Mouse (Mus musculus) midbrain, postnatal 0 days (tissue): Measurements from ENCODE around the gene Acaca. TPM values are rescaled to one million over a fixed set of nuclear protein-coding genes. Genes with fewer than 3 reads are reported as not detected.

Experiments used
- ATAC-seq: fragments of 200-750 bp; cut with Nextera tagmentation; 2 replicates; pipeline ENCODE4 v1.8.0; 2017; ENCODE audit warnings: moderate number of reproducible peaks, mild to moderate bottlenecking, moderate TSS enrichment, moderate library complexity; ENCODE audit not compliant: low FRiP score
- DNase-seq: peaks from one replicate; pipeline ENCODE4 v3.0.0-alpha.2; 2015; ENCODE audit warnings: low spot score
- H3K27ac ChIP-seq: fragments of 300-500 bp; sonication (generic); 2 replicates; pipeline ENCODE4 v1.5.1; 2014; ENCODE audit warnings: low read depth, mild to moderate bottlenecking, low read length, mixed read lengths
- H3K27me3 ChIP-seq: fragments of 300-500 bp; sonication (generic); 2 replicates; pipeline ENCODE4 v1.6.1; 2014; ENCODE audit warnings: low read length, control low read depth, mixed read lengths; ENCODE audit not compliant: insufficient read depth
- H3K36me3 ChIP-seq: fragments of 300-500 bp; sonication (generic); 2 replicates; pipeline ENCODE4 v1.6.1; 2014; ENCODE audit warnings: low read length, control low read depth, mixed read lengths; ENCODE audit not compliant: insufficient read depth
- H3K4me1 ChIP-seq: fragments of 300-500 bp; sonication (generic); 2 replicates; pipeline ENCODE4 v1.6.1; 2014; ENCODE audit warnings: mild to moderate bottlenecking, control low read depth, antibody characterized with exemption, low read length, mixed read lengths; ENCODE audit not compliant: insufficient read depth
- H3K4me2 ChIP-seq: fragments of 300-500 bp; sonication (generic); 2 replicates; pipeline ENCODE4 v1.6.1; 2014; ENCODE audit warnings: low read depth, mild to moderate bottlenecking, low read length, mixed read lengths; ENCODE audit not compliant: poor library complexity, severe bottlenecking
- H3K4me3 ChIP-seq: fragments of 300-500 bp; sonication (generic); 2 replicates; pipeline ENCODE4 v1.5.1; 2014; ENCODE audit warnings: low read depth, mild to moderate bottlenecking, low read length, moderate library complexity
- H3K9ac ChIP-seq: fragments of 300-500 bp; sonication (generic); replicated peaks from 2 replicates; pipeline ENCODE4 v1.6.1; 2014; ENCODE audit warnings: mild to moderate bottlenecking, low read length, moderate library complexity, mixed read lengths; ENCODE audit not compliant: poor library complexity, severe bottlenecking
- H3K9me3 ChIP-seq: fragments of 300-500 bp; sonication (generic); 2 replicates; pipeline ENCODE4 v1.6.1; 2016; ENCODE audit warnings: low read length, control low read depth
- CTCF ChIP-seq: IDR thresholded peaks from 2 replicates; pipeline ENCODE4 v1.5.1; 2016; ENCODE audit warnings: antibody characterized with exemption, mild to moderate bottlenecking
- WGBS: fragments of 180-500 bp; shearing (Covaris S2); extraction: QIAGEN DNeasy Blood & Tissue Kit; methylation state at CpG from one replicate; pipeline ENCODE4 v1.1.7; 2014; 5-methylcytosine and 5-hydroxymethylcytosine counted together
- polyA plus RNA-seq: library from polyadenylated mRNA; unstranded; fragments of >200 nt; fragmentation: Nextera tagmentation; extraction: Ambion mirVana; gene quantifications from 2 replicates; pipeline ENCODE4 v1.2.1, GENCODE M21; 2015
- total RNA-seq: library from RNA; depleted of rRNA; stranded (reverse); fragments of >200 nt; gene quantifications from 2 replicates; pipeline ENCODE4 v1.2.3, GENCODE M21; 2014

Gene Acaca
- total and polyA plus RNA-seq, 2 experiments from 2014 or later: 19.3 to 123 TPM

- no peak overlapping the region for H3K27ac ChIP-seq
- no peak overlapping the region for H3K4me3 ChIP-seq
- TF ChIP-seq CTCF: peak; percentile 67
- H3K36me3 ChIP-seq: peaks cover 14% of the 10 kb centered on the region; the same call in 1 of the 2 replicates
- ATAC-seq: no peak
- H3K9me3 ChIP-seq: no peaks in the 10 kb centered on the region
- H3K27me3 ChIP-seq: no peaks in the 10 kb centered on the region
- H3K9ac ChIP-seq: no peak overlapping the region
- no peaks in the 10 kb centered on the region for H3K4me1 ChIP-seq
- no peak for DNase-seq
- H3K4me2 ChIP-seq: no peak overlapping the region
Measured at GRCm38 (mm10) chr11:84268068-84268467, 138.6 kb downstream of the Acaca start.

DNA sequence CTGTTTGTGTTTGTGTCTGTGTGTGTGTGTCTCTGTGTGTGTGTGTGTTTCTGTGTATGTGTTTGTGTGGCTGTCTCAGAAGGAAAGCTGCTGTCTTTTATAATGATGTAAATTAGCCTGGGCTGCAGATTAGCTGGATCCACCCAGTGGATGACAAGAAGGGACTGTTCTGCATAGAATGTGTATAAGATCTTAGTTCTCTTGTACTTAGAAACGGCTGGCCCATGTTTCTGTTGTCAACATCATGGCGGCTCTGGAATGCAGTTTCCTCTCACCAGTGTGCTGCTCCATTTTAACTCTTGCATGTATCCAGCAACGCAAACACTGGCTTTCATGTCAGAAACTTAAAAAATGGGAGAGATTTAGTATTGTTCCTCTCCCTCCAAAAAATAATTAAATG lies 141.0 kb downstream of the Acaca start:
- no peak for TF ChIP-seq CTCF
- 42% methylated on average over 3 of the region's 3 CpGs for WGBS
- no peak for DNase-seq
- no peak for ATAC-seq
- Histone ChIP-seq H3K36me3 (peaks cover 18% of the 10 kb centered on the region), H3K27ac (no peak overlapping the region), H3K4me1 (no peaks in the 10 kb centered on the region), H3K4me2 (no peak overlapping the region), H3K4me3 (no peak overlapping the region), H3K9ac (no peak overlapping the region), H3K27me3 (no peaks in the 10 kb centered on the region), H3K9me3 (no peaks in the 10 kb centered on the region)

- H3K4me3 ChIP-seq: no peak overlapping the region
- no peaks in the 10 kb centered on the region for H3K4me1 ChIP-seq
- no peaks in the 10 kb centered on the region for H3K27me3 ChIP-seq
- no peak overlapping the region for H3K9ac ChIP-seq
- H3K4me2 ChIP-seq: no peak overlapping the region
- no peak for ATAC-seq
- no peaks in the 10 kb centered on the region for H3K9me3 ChIP-seq
- WGBS: 30% methylated on average over 10 of the region's 10 CpGs
- 0 out of 2 replicates have a peak overlapping the region, but pooled peaks have one; percentile 26 for H3K27ac ChIP-seq
- TF ChIP-seq CTCF: no peak
- H3K36me3 ChIP-seq: peaks cover 16% of the 10 kb centered on the region
- DNase-seq: peak; percentile 61
Measured at GRCm38 (mm10) chr11:84271948-84272347, 142.5 kb downstream of the Acaca start.

DNA sequence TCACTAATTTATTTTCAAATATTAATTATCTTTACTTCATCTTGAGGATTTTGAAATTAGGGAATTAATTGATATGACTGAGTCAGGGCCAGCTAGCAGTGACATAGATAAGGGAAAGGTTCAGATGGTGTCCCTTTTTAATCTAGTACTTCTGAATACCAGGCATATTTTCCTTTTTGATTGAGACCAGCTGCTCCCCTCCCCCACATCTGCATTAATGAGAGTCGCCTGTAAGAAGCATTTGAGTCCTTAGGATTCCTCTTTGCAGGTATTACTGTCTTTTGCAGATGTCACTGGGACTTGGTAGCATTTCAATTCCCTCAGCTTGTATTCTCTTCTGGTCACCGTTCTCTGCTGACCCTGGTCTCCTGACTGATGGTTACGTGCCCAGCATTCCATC lies 143.1 kb downstream of the Acaca start:
- Histone ChIP-seq H3K27ac (no peak overlapping the region), H3K27me3 (no peaks in the 10 kb centered on the region), H3K9ac (no peak overlapping the region), H3K4me1 (no peaks in the 10 kb centered on the region), H3K9me3 (no peaks in the 10 kb centered on the region), H3K36me3 (peaks cover 17% of the 10 kb centered on the region), H3K4me2 (no peak overlapping the region), H3K4me3 (no peak overlapping the region)
- no peak for TF ChIP-seq CTCF
- ATAC-seq: no peak
- 72% methylated on average over 3 of the region's 3 CpGs for WGBS
- DNase-seq: no peak

DNA sequence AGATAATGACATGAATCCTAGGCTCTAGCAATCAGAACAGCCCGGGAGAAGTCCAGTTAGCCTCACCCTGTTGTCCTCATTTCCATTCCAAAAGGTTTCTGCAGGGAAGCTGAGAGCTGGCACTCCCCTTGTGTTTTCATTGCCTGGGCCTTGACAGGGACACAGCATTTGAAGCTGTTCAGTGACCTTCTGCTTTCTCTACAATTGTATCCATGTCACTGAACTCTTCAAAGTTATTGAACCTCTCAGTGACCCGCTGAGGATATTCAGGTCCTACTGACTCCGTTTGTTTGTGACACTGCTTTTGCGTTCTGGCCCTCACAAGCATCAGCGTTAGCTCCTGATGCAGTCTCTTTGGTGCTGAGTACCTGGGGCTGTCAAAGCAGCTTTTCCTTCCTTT lies 147.5 kb downstream of the Acaca start:
- no peak for TF ChIP-seq CTCF
- Histone ChIP-seq H3K27me3 (no peaks in the 10 kb centered on the region), H3K4me2 (no peak overlapping the region), H3K27ac (no peak overlapping the region), H3K4me3 (no peak overlapping the region), H3K9ac (no peak overlapping the region), H3K9me3 (no peaks in the 10 kb centered on the region), H3K36me3 (peaks cover 17% of the 10 kb centered on the region), H3K4me1 (no peaks in the 10 kb centered on the region)
- 12% methylated on average over 5 of the region's 5 CpGs for WGBS
- no peak for DNase-seq
- ATAC-seq: no peak

- H3K27ac ChIP-seq: no peak overlapping the region
- ATAC-seq: no peak
Measured at GRCm38 (mm10) chr11:84281280-84281679, 151.8 kb downstream of the Acaca start.

More at GRCm38 (mm10) chr11:84281280-84281679, 151.8 kb downstream of the Acaca start:
- Histone ChIP-seq H3K9me3 (no peaks in the 10 kb centered on the region), H3K4me2 (no peak overlapping the region), H3K4me3 (no peak overlapping the region), H3K27me3 (no peaks in the 10 kb centered on the region), H3K4me1 (no peaks in the 10 kb centered on the region), H3K36me3 (peaks cover 12% of the 10 kb centered on the region), H3K9ac (no peak overlapping the region)
- peak; percentile 84 for TF ChIP-seq CTCF
- peak; percentile 77 for DNase-seq
- 24% methylated on average over 5 of the region's 5 CpGs for WGBS
